Mouse (Mus musculus) lung, adult 10 weeks (tissue): ENCODE data around the gene Chmp4b. TPM values are rescaled to one million over a fixed set of nuclear protein-coding genes. Genes with fewer than 3 reads are reported as not detected.

Experiments
- polyA plus RNA-seq: library from polyadenylated mRNA; stranded (reverse); fragments of 350-450 nt; fragmentation: Illumina TruSeq; extraction: RNeasy Lipid Tissue Mini Kit (QIAGEN cat#74804); gene quantifications from one replicate; pipeline ENCODE4 v1.2.3, GENCODE M21; 2014; ENCODE audit warnings: low read depth, low replicate concordance; ENCODE audit not compliant: insufficient read depth

The Chmp4b gene
- 183 TPM for polyA plus RNA-seq

DNA sequence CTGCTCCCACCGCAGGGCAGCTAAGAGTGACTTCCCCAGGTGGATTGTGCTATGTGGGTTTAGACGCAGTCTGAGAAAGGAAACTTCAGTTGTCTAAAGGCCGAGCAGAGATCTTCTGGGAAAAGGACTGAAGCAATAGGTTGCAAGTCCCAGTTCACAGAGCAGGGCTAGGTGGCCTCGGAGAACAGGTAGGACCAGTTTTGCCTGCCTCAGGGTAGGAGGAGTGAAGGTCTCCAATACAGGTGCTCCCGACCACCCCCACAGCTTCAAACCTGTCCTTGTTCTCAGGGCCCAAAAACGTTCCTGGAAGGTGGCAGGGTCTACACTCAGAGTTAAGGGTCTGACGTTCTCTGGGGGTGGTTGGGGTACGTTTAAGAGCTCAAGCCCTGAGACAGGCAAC, at the start of gene Chmp4b:
TSS of gene Chmp4b (plus strand) at position 343 of the 400 bp plus-strand sequence.

DNA sequence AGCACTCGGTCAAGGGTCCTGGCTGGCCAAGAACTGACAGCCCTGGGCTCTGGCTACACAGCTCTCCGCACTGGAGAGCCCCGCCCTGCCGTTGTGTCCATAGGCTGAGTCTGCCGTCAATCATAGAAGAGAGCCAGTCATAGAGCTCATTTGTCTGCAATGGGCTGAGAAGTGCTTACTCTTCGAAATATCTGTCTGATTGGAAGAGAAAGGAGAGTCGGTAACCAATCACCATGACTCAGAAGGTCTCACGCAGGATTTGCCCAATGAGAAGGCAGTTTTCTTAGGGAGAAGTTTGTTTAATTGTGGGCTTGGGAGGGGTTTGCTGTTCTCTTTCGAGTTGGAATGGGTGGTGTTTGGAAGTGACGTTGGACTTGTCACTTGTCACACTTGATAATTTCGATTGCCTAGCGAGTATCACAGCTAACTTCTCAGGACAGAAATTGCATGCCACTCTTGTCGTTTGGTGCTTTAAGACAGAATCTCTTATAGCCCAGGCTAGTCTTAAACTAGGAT, 47.8 kb upstream of the Chmp4b start, which contains the start of gene Pxmp4:
TSS of gene Pxmp4 (minus strand) at position 71 of the 516 bp plus-strand sequence.

DNA sequence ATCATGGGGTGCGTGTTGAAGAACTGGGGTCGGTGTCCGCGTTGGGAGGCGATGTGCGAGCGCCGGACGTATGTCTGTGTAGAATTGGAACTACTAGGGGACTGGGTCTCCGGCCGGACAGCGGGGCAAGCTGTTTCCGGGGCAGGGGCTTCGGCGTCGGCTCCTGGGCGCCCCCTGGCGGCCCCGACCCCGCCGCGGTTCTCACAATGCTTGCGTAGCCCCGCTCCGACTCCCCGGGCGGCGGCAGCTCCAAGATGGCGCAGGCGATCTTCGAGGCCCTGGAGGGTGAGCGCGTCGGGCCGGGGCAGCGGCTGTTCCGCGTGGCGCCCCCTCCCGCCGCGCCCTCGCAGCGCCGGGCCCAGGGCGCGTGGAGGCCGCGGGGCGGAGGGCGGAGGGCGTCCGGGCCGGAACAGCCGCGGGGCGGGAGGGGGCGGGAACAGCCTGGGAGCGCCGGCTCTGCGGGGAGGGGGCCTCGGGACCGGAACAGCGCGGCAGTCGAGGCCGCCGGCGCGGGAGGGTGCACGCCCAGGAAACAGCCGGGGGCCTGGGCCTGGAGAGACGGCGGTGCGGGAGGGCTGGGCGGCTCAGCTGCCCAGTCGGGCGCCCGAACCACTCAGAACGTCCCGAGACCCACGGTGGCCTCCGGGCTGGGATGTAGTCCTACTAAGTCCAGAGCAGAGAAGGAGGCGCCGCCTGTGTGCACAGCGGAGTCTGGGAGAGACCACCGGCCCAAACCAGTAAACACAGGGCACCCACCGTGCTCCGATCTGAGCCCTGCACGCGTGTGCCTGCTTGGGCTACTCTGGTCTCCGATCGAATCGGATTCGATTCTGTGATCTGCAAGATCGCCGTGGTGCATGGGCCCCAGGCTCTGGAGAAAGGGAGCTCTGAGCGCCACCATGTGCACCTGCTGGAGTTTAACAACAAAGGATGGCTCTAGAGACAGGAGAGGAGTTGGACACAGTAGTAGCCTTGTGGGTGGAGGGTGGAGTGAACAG, 38.1 kb upstream of the Chmp4b start, which contains the start of the genes Zfp341 and 4930519P11Rik:
TSS of gene Zfp341 (plus strand) at position 180 of the 998 bp plus-strand sequence.
TSS of gene 4930519P11Rik (minus strand) at position 320 of the 998 bp plus-strand sequence.

Other genes starting within 250 kb of the Chmp4b start
- 14.1 TPM for gene Snta1, start 243.6 kb upstream of the Chmp4b start, polyA plus RNA-seq
- 5.8 TPM for gene Cbfa2t2, start 215.2 kb upstream of the Chmp4b start, polyA plus RNA-seq
- not detected for gene 1700003F12Rik, start 104.6 kb upstream of the Chmp4b start, polyA plus RNA-seq
- not detected for gene Actl10, start 99.9 kb upstream of the Chmp4b start, polyA plus RNA-seq
- 0.71 TPM for gene Necab3, start 92.8 kb upstream of the Chmp4b start, polyA plus RNA-seq
- gene E2f1, start 81.8 kb upstream of the Chmp4b start, polyA plus RNA-seq: 4.4 TPM
- 25.5 TPM for gene Pxmp4, start 48.0 kb upstream of the Chmp4b start, polyA plus RNA-seq
- 2.0 TPM for gene Zfp341, start 38.4 kb upstream of the Chmp4b start, polyA plus RNA-seq
- not detected for gene 4930519P11Rik, start 38.3 kb upstream of the Chmp4b start, polyA plus RNA-seq
- gene Gm14214, start 118.3 kb downstream of the Chmp4b start, polyA plus RNA-seq: not detected
- 144 TPM for gene Raly, start 139.4 kb downstream of the Chmp4b start, polyA plus RNA-seq
- not detected for gene a, start 139.7 kb downstream of the Chmp4b start, polyA plus RNA-seq
- 48.7 TPM for gene Eif2s2, start 241.2 kb downstream of the Chmp4b start, polyA plus RNA-seq